Mouse (Mus musculus) gastrocnemius, postnatal 25 days (tissue): Measurements from ENCODE around the gene Slc17a2. TPM values are rescaled to one million over a fixed set of nuclear protein-coding genes. Genes with fewer than 3 reads are reported as not detected.
A peak's percentile ranks its signal among the peaks of the same experiment; 100 is the strongest.

ENCODE experiments used
- DNase-seq: peaks from one replicate; pipeline ENCODE4 v3.0.0; 2022
- total RNA-seq, 2 experiments: library from RNA; stranded (reverse); gene quantifications; 1 replicate in 1 of 2; 2 replicates in 1 of 2; pipeline ENCODE4 v1.2.3; 2021

The Slc17a2 gene
- total RNA-seq, 2 experiments from 2014 or later = not detected

- no peak for DNase-seq
Measured at GRCm38 (mm10) chr13:23792520-23792919, 14.3 kb upstream of the Slc17a2 start.

GRCm38 (mm10) chr13:23799405-23799804, 7.4 kb upstream of the Slc17a2 start:
- no peak for DNase-seq

- DNase-seq = no peak
Measured at GRCm38 (mm10) chr13:23804532-23804931, 2.3 kb upstream of the Slc17a2 start.

- no peak for DNase-seq
Measured at GRCm38 (mm10) chr13:23816148-23816547, 9.4 kb downstream of the Slc17a2 start.

- DNase-seq = no peak
Measured at GRCm38 (mm10) chr13:23820179-23820940, 13.6 kb downstream of the Slc17a2 start.

GRCm38 (mm10) chr13:23822213-23822612, 15.4 kb downstream of the Slc17a2 start:
- DNase-seq = no peak

GRCm38 (mm10) chr13:23826606-23827005, 19.8 kb downstream of the Slc17a2 start:
- no peak for DNase-seq

- DNase-seq = peak; percentile 21
Measured at GRCm38 (mm10) chr13:23833053-23833452, 26.3 kb downstream of the Slc17a2 start.

- no peak for DNase-seq
Measured at GRCm38 (mm10) chr13:23834836-23835235, 28.0 kb downstream of the Slc17a2 start.

GRCm38 (mm10) chr13:23836630-23837029, 29.8 kb downstream of the Slc17a2 start:
- DNase-seq = no peak

- DNase-seq = no peak
Measured at GRCm38 (mm10) chr13:23839308-23839707, 32.5 kb downstream of the Slc17a2 start, which contains the start of gene Slc17a3. Slc17a3 (plus strand) TSS chr13:23839434.

- peak; percentile 17 for DNase-seq
Measured at GRCm38 (mm10) chr13:23845851-23846250, 39.1 kb downstream of the Slc17a2 start.

GRCm38 (mm10) chr13:23849299-23849698, 42.5 kb downstream of the Slc17a2 start:
- no peak for DNase-seq

GRCm38 (mm10) chr13:23856401-23856800, 49.6 kb downstream of the Slc17a2 start:
- no peak for DNase-seq

GRCm38 (mm10) chr13:23861815-23862214, 55.0 kb downstream of the Slc17a2 start:
- no peak for DNase-seq

- no peak for DNase-seq
Measured at GRCm38 (mm10) chr13:23864711-23865110, 57.9 kb downstream of the Slc17a2 start.

GRCm38 (mm10) chr13:23866086-23866710, 59.4 kb downstream of the Slc17a2 start:
- peak; percentile 15 for DNase-seq

- no peak for DNase-seq
Measured at GRCm38 (mm10) chr13:23867000-23867399, 60.2 kb downstream of the Slc17a2 start.

- DNase-seq = no peak
Measured at GRCm38 (mm10) chr13:23867405-23867804, 60.6 kb downstream of the Slc17a2 start, which contains the start of gene Slc17a1. Slc17a1 (plus strand) TSS chr13:23867750.

GRCm38 (mm10) chr13:23868790-23869533, 62.2 kb downstream of the Slc17a2 start:
- no peak for DNase-seq

GRCm38 (mm10) chr13:23869996-23870395, 63.2 kb downstream of the Slc17a2 start:
- DNase-seq = no peak

- no peak for DNase-seq
Measured at GRCm38 (mm10) chr13:23873141-23873540, 66.3 kb downstream of the Slc17a2 start.
